Mouse (Mus musculus) heart, postnatal 0 days (tissue): ENCODE data around the gene Gda. TPM values are rescaled to one million over a fixed set of nuclear protein-coding genes. Genes with fewer than 3 reads are reported as not detected.
A peak's percentile ranks its signal among the peaks of the same experiment; 100 is the strongest.

Experiments
- ATAC-seq: fragments of 200-750 bp; cut with Nextera tagmentation; 2 replicates; pipeline ENCODE4 v1.8.0; 2017; ENCODE audit warnings: low read depth, moderate number of reproducible peaks, moderate library complexity; ENCODE audit not compliant: insufficient read depth
- DNase-seq: peaks from one replicate; pipeline ENCODE4 v3.0.0-alpha.2; 2016; ENCODE audit warnings: low spot score
- H3K27ac ChIP-seq: fragments of 300-500 bp; sonication (generic); 2 replicates; pipeline ENCODE4 v1.5.1; 2014; ENCODE audit warnings: low read depth, mild to moderate bottlenecking
- H3K27me3 ChIP-seq: fragments of 300-500 bp; sonication (generic); 2 replicates; pipeline ENCODE4 v1.6.1; 2014; ENCODE audit warnings: low read length, mixed read lengths; ENCODE audit not compliant: control insufficient read depth, insufficient read depth
- H3K36me3 ChIP-seq: fragments of 300-500 bp; sonication (generic); replicated peaks from 2 replicates; pipeline ENCODE4 v1.6.1; 2014; ENCODE audit warnings: low read length, mixed read lengths; ENCODE audit not compliant: control insufficient read depth, insufficient read depth
- H3K4me1 ChIP-seq: fragments of 300-500 bp; sonication (generic); 2 replicates; pipeline ENCODE4 v1.6.1; 2014; ENCODE audit warnings: antibody characterized with exemption; ENCODE audit not compliant: control insufficient read depth, insufficient read depth
- H3K4me2 ChIP-seq: fragments of 300-500 bp; sonication (generic); 2 replicates; pipeline ENCODE4 v1.6.1; 2014; ENCODE audit warnings: low read depth, mild to moderate bottlenecking, low read length, moderate library complexity
- H3K4me3 ChIP-seq: fragments of 300-500 bp; sonication (generic); 2 replicates; pipeline ENCODE4 v1.5.1; 2014; ENCODE audit warnings: low read depth, low read length
- H3K9ac ChIP-seq: fragments of 300-500 bp; sonication (generic); replicated peaks from 2 replicates; pipeline ENCODE4 v1.6.1; 2014; ENCODE audit warnings: low read depth, low read length, mixed read lengths
- H3K9me3 ChIP-seq: fragments of 300-500 bp; sonication (generic); replicated peaks from 2 replicates; pipeline ENCODE4 v1.6.1; 2016; ENCODE audit warnings: low read length; ENCODE audit not compliant: control insufficient read depth
- CTCF ChIP-seq: IDR thresholded peaks from 2 replicates; pipeline ENCODE4 v1.5.1; 2016; ENCODE audit warnings: antibody characterized with exemption, control low read depth, low read depth
- EP300 ChIP-seq: IDR thresholded peaks from 2 replicates; pipeline ENCODE4 v1.6.1; 2016; ENCODE audit warnings: antibody characterized with exemption, low read depth
- WGBS: fragments of 180-500 bp; shearing (Covaris S2); extraction: QIAGEN DNeasy Blood & Tissue Kit; methylation state at CpG from one replicate; pipeline ENCODE4 v1.1.7; 2014; 5-methylcytosine and 5-hydroxymethylcytosine counted together
- polyA plus RNA-seq: library from polyadenylated mRNA; unstranded; fragments of >200 nt; fragmentation: Nextera tagmentation; extraction: Ambion mirVana; gene quantifications from 2 replicates; pipeline ENCODE4 v1.2.1, GENCODE M21; 2015
- total RNA-seq: library from RNA; depleted of rRNA; stranded (reverse); fragments of >200 nt; gene quantifications from 2 replicates; pipeline ENCODE4 v1.2.3, GENCODE M21; 2014; ENCODE audit warnings: low replicate concordance; rRNA removed

Gene Gda
- total RNA-seq = 1.8 and 5.4 TPM in 2 replicates
- 0.11 and 0.12 TPM in 2 replicates for polyA plus RNA-seq

DNA sequence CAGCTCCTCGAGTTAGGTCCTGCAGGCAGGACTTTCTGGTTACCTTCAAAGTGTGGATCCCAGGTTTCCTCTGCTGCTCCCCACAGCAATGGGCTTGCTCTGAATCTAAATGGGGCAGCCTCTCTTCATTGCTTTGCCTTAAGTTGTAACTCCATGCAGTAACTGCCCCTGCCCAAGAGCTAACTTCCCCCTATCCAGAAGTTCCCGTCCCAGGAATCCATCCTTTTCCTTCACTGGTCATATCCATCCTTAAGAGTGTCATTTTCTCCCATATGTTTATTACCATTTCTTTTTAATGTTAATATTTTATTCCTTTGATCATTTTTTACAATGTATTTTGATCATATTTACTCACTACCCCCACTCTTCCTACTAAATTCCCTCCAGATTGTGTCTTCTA, at the start of gene Gda:
TSS of gene Gda (minus strand) at position 101 of the 400 bp plus-strand sequence.
- Histone ChIP-seq H3K36me3 (no peaks in the 10 kb centered on the region), H3K27ac (no peak within 1 kb of the TSS), H3K4me1 (no peaks in the 10 kb centered on the region), H3K9ac (peak within 1 kb of the TSS; percentile 28; the same call in 1 of the 2 replicates), H3K9me3 (peaks cover 11% of the 10 kb centered on the region), H3K4me3 (peak within 1 kb of the TSS; percentile 51), H3K27me3 (peaks cover 24% of the 10 kb centered on the region), H3K4me2 (peak within 1 kb of the TSS; percentile 80)
- TF ChIP-seq CTCF (no peak), EP300 (no peak)
- no peak for DNase-seq
- WGBS = 47% methylated on average over 2 of the region's 2 CpGs
- no peak for ATAC-seq

DNA sequence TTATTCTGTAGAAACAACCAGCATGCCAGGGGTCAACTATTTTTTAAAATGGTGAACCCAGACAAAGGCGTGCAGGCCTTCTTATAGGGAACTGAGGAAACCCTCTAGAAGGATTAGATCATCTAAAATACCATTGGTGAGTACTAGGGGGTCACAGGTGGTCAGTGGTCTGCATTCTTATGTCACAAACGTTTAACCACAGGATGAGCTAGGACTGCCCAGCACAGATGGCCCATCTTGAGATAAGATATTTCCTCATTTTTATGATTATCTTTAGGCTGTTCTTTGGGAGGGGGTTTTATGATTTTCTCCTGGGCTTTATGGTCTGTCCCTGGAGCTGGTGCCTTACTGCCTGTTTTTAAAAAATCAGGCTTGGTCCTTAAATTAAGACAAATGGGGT, 47.0 kb upstream of the Gda start:
- no peak overlapping the region for H3K4me3 ChIP-seq
- no peak for ATAC-seq
- TF ChIP-seq CTCF = no peak
- no peak overlapping the region for H3K9ac ChIP-seq
- no peaks in the 10 kb centered on the region for H3K9me3 ChIP-seq
- no peaks in the 10 kb centered on the region for H3K36me3 ChIP-seq
- H3K4me1 ChIP-seq = no peaks in the 10 kb centered on the region
- no peaks in the 10 kb centered on the region for H3K27me3 ChIP-seq
- no peak overlapping the region for H3K4me2 ChIP-seq
- DNase-seq = no peak
- 41% methylated on average over 2 of the region's 2 CpGs for WGBS
- no peak overlapping the region for H3K27ac ChIP-seq

DNA sequence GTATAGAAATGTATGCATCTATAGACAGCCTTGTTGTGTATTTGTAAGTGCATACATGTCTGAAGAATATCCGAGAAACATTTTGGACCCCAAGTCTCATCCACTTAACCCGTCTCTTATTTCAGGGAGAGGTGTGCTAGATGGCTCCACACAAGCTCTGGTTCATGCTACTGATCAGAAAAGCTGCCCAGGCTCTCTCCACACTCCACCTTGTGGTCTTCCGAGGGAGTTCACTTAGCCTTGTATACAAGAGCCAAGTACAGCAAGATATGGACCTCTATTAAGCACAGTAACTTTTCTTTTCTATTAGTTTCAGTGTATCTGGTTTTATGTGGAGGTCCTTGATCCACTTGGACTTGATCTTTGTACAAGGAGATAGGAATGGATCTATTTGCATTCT, 36.9 kb upstream of the Gda start:
- H3K4me2 ChIP-seq = no peak overlapping the region
- H3K36me3 ChIP-seq = no peaks in the 10 kb centered on the region
- no peak overlapping the region for H3K9ac ChIP-seq
- no peak overlapping the region for H3K4me3 ChIP-seq
- peak; percentile 68 for TF ChIP-seq CTCF
- no peak for TF ChIP-seq EP300
- no peak for ATAC-seq
- no peaks in the 10 kb centered on the region for H3K27me3 ChIP-seq
- 44% methylated on average over 3 of the region's 3 CpGs for WGBS
- no peak overlapping the region for H3K27ac ChIP-seq
- H3K4me1 ChIP-seq = 0 out of 2 replicates have a peak, but pooled peaks cover 4% of the 10 kb centered on the region
- no peaks in the 10 kb centered on the region for H3K9me3 ChIP-seq
- DNase-seq = peak; percentile 47

DNA sequence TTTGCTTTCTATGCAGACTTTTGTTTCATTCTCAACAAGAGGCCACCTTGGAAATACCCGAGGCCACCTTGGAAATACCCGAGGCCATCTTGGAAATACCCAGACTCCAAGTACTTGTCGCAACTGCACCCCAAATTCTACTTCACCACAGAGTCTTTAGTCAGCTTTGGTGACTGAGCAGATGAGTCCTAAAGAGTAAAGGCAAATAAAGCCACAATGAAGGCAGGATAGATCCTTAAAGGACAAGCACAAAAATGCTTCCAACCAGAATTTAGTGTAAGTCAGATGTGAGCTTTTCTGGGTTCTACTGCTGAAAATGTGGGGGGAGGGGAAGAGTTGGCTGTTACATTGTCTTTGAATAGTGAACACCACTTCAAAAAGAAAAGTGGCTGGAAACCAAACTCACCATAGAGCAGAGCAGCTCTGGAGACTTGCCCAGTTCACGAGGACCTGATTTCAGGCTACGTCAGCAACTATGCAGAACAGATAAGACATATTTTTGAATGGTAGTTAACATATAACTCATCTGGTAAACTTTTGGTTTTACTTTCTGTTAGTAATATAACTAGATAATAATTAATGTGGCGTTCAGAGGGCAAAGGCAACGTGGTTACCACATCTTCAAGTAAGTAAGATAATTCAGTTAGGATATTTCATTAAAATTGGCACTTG, 34.5 kb upstream of the Gda start:
- Histone ChIP-seq H3K27ac (no peak overlapping the region), H3K27me3 (no peaks in the 10 kb centered on the region), H3K4me2 (no peak overlapping the region), H3K9me3 (no peaks in the 10 kb centered on the region), H3K4me3 (no peak overlapping the region), H3K9ac (no peak overlapping the region), H3K36me3 (no peaks in the 10 kb centered on the region), H3K4me1 (0 out of 2 replicates have a peak, but pooled peaks cover 4% of the 10 kb centered on the region)
- 61% methylated on average over 7 of the region's 7 CpGs for WGBS
- TF ChIP-seq EP300 (no peak), CTCF (no peak)
- DNase-seq (peak; percentile 10), ATAC-seq (peak; percentile 44; the same call in 1 of the 2 replicates)

DNA sequence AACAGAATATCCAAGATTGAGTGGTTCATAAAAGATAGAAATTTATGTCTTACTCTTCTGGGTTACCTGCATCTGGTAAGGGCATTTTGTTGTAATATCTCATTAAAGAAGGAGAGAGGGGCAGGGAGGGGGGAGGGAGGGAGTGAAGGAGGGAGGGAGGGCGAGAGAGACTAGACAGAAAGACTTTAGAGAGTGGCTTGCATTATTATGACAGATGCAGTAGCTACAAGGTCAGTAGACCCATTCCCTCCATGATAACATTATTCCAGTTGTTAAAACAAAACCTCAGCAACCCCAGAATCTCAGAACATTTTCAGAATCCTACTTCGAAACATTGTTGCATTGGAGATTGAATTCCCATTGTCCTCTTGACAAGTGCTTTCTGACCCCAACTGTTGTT, 33.9 kb upstream of the Gda start:
- TF ChIP-seq EP300 (no peak), CTCF (no peak)
- H3K36me3 ChIP-seq = no peaks in the 10 kb centered on the region
- 0 out of 2 replicates have a peak, but pooled peaks cover 4% of the 10 kb centered on the region for H3K4me1 ChIP-seq
- no peak overlapping the region for H3K9ac ChIP-seq
- no peak overlapping the region for H3K27ac ChIP-seq
- ATAC-seq = no peak
- no peak overlapping the region for H3K4me3 ChIP-seq
- H3K9me3 ChIP-seq = no peaks in the 10 kb centered on the region
- H3K4me2 ChIP-seq = no peak overlapping the region
- no peak for DNase-seq
- WGBS = 74% methylated on average over 2 of the region's 2 CpGs
- no peaks in the 10 kb centered on the region for H3K27me3 ChIP-seq

DNA sequence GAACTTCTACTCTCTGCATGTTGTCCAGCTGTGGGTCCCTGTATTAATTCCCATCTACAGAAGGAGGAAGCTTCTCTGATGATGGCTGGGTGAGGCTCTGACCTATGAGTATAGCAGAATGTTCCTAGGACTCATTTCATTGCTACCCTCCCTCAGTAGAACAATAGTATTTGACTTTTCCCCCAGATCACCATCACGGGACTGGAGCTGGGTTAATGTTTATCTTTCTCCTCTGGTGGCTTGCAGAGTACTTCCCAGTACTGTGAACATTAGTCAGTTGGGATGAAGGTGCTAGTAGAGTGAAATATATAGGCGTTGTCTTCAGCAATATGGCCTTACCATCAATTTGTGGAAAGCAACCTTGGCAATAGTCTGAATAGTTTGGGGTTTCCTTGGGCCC, 31.5 kb upstream of the Gda start:
- H3K4me3 ChIP-seq = no peak overlapping the region
- H3K36me3 ChIP-seq = no peaks in the 10 kb centered on the region
- H3K9ac ChIP-seq = no peak overlapping the region
- 65% methylated on average over 2 of the region's 2 CpGs for WGBS
- no peak overlapping the region for H3K27ac ChIP-seq
- no peaks in the 10 kb centered on the region for H3K9me3 ChIP-seq
- 0 out of 2 replicates have a peak, but pooled peaks cover 4% of the 10 kb centered on the region for H3K4me1 ChIP-seq
- H3K27me3 ChIP-seq = no peaks in the 10 kb centered on the region
- H3K4me2 ChIP-seq = no peak overlapping the region
- TF ChIP-seq EP300 = no peak
- TF ChIP-seq CTCF = no peak
- ATAC-seq (no peak), DNase-seq (no peak)
